17 mouse cellular contexts compared by ENCODE assay signal in genomic region chr2:148024268-148024935, GRCm38 (mm10). TPM values are rescaled to one million over a fixed set of nuclear protein-coding genes. Genes with fewer than 3 reads are reported as not detected.
A peak's percentile ranks its signal among the peaks of the same experiment; 100 is the strongest.
DNase-seq lines count a peak whose midpoint lies in the region; ATAC-seq and TF ChIP-seq lines count a peak whose summit lies in the region.
"Had no signal": no experiment of that assay in that cellular context is flagged by ENCODE, and none has a peak within 500 bp of the region (broad histone marks: within the 10 kb centered on the region; RNA-seq: fewer than 3 reads in every experiment).

No protein-coding gene starts in this region.

- 46% methylated on average over 9 of the region's 9 CpGs for WGBS in lung, embryonic 14.5 days
- 64% methylated on average over 9 of the region's 9 CpGs for WGBS in neural tube, embryonic 11.5 days
- whole genome bisulfite sequencing in neural tube, embryonic 15.5 days: 66% methylated on average over 9 of the region's 9 CpGs
- 60% methylated on average over 9 of the region's 9 CpGs for WGBS in liver, embryonic 13.5 days (ENCODE audit: insufficient replicate concordance)

- no peaks in the 10 kb centered on the region for H3K9me3 ChIP-seq in lung, embryonic 14.5 days (ENCODE audit: low read depth, low read length)
- no peaks in the 10 kb centered on the region for H3K9me3 ChIP-seq in neural tube, embryonic 11.5 days (ENCODE audit: control insufficient read depth, low read length)
- H3K9me3 ChIP-seq in neural tube, embryonic 15.5 days (replicated peaks): no peaks in the 10 kb centered on the region
- no peaks in the 10 kb centered on the region for H3K9me3 ChIP-seq in liver, embryonic 13.5 days (replicated peaks)
- H3K9me3 ChIP-seq: embryonic facial prominence, embryonic 15.5 days; heart, embryonic 10.5 days; hindbrain, embryonic 13.5 days had no signal

- H3K4me2 ChIP-seq in lung, embryonic 14.5 days: no peak overlapping the region
- H3K4me2 ChIP-seq in neural tube, embryonic 11.5 days (ENCODE audit: low read depth): no peak overlapping the region
- H3K4me2 ChIP-seq in neural tube, embryonic 15.5 days: no peak overlapping the region
- H3K4me2 ChIP-seq in liver, embryonic 13.5 days: 0 out of 2 replicates have a peak overlapping the region, but pooled peaks have one; percentile 17
- H3K4me2 ChIP-seq: embryonic facial prominence, embryonic 15.5 days; hindbrain, embryonic 13.5 days had no signal

- H3K36me3 ChIP-seq in lung, embryonic 14.5 days (ENCODE audit: insufficient read depth): no peaks in the 10 kb centered on the region
- H3K36me3 ChIP-seq in neural tube, embryonic 11.5 days (ENCODE audit: control insufficient read depth, insufficient read depth, low read length): no peaks in the 10 kb centered on the region
- H3K36me3 ChIP-seq in neural tube, embryonic 15.5 days: no peaks in the 10 kb centered on the region
- no peaks in the 10 kb centered on the region for H3K36me3 ChIP-seq in liver, embryonic 13.5 days
- H3K36me3 ChIP-seq: embryonic facial prominence, embryonic 15.5 days; heart, embryonic 10.5 days; hindbrain, embryonic 13.5 days had no signal

- peaks cover 32% of the 10 kb centered on the region; the same call in 1 of the 2 replicates for H3K27me3 ChIP-seq in lung, embryonic 14.5 days (ENCODE audit: insufficient read depth, low read length)
- H3K27me3 ChIP-seq in neural tube, embryonic 11.5 days (ENCODE audit: control insufficient read depth, insufficient read depth, low read length): peaks cover 87% of the 10 kb centered on the region
- H3K27me3 ChIP-seq in neural tube, embryonic 15.5 days (replicated peaks): peaks cover 94% of the 10 kb centered on the region
- peaks cover 35% of the 10 kb centered on the region for H3K27me3 ChIP-seq in liver, embryonic 13.5 days

- H3K9ac ChIP-seq in lung, embryonic 14.5 days: no peak overlapping the region
- no peak overlapping the region for H3K9ac ChIP-seq in neural tube, embryonic 11.5 days (ENCODE audit: low read length)
- no peak overlapping the region for H3K9ac ChIP-seq in neural tube, embryonic 15.5 days (replicated peaks)
- no peak overlapping the region for H3K9ac ChIP-seq in liver, embryonic 13.5 days
- H3K9ac ChIP-seq: embryonic facial prominence, embryonic 15.5 days; forebrain, postnatal 0 days; hindbrain, embryonic 13.5 days had no signal

- no peak for ATAC-seq in lung, embryonic 14.5 days (ENCODE audit: insufficient read depth)
- no peak for ATAC-seq in neural tube, embryonic 11.5 days (ENCODE audit: insufficient read depth, low FRiP score, low TSS enrichment)
- ATAC-seq in neural tube, embryonic 15.5 days (ENCODE audit: low FRiP score): no peak
- peak; percentile 70 for ATAC-seq in liver, embryonic 13.5 days (ENCODE audit: low read depth)
- ATAC-seq: forebrain, postnatal 0 days; inflammation-experienced regulatory T-cells, adult 6 months had no signal

- TF ChIP-seq CTCF in lung, embryonic 14.5 days (IDR thresholded peaks at IDR 0.05; ENCODE audit: low read depth): no peak

- H3K4me1 ChIP-seq in lung, embryonic 14.5 days (ENCODE audit: insufficient read depth): peaks cover 4% of the 10 kb centered on the region; the same call in 1 of the 2 replicates
- no peaks in the 10 kb centered on the region for H3K4me1 ChIP-seq in neural tube, embryonic 11.5 days (ENCODE audit: control insufficient read depth, insufficient read depth, low read length)
- H3K4me1 ChIP-seq in neural tube, embryonic 15.5 days: no peaks in the 10 kb centered on the region
- H3K4me1 ChIP-seq in liver, embryonic 13.5 days (replicated peaks): peaks cover 2% of the 10 kb centered on the region
- H3K4me1 ChIP-seq: embryonic facial prominence, embryonic 15.5 days had no signal

- H3K27ac ChIP-seq in lung, embryonic 14.5 days (ENCODE audit: low read depth): peak overlapping the region; percentile 42
- no peak overlapping the region for H3K27ac ChIP-seq in neural tube, embryonic 11.5 days (ENCODE audit: low read depth, low read length)
- H3K27ac ChIP-seq in neural tube, embryonic 15.5 days (replicated peaks): no peak overlapping the region
- peak overlapping the region; percentile 34; the same call in 1 of the 2 replicates for H3K27ac ChIP-seq in liver, embryonic 13.5 days
- H3K27ac ChIP-seq: embryonic facial prominence, embryonic 15.5 days; heart, embryonic 10.5 days; hindbrain, embryonic 13.5 days had no signal

- no peak for DNase-seq in lung, embryonic 14.5 days
- DNase-seq in lung, postnatal 10 days: no peak
- DNase-seq in neural tube, embryonic 11.5 days (ENCODE audit: low spot score): peak; percentile 9
- no peak for DNase-seq in liver, embryonic 13.5 days
- DNase-seq in yolk sac, embryonic 10.5 days (ENCODE audit: low spot score): peak; percentile 26
- DNase-seq in adrenal gland, adult (ENCODE audit: inconsistent age in 2 of 2, low spot score in 1 of 2): no peak
- DNase-seq: adrenal gland, adult 8-10 months; cerebellum, postnatal 14 days; forebrain, postnatal 0 days; thymus, postnatal 14 days had no signal

- H3K4me3 ChIP-seq in lung, embryonic 14.5 days (ENCODE audit: low read depth, low read length): no peak overlapping the region
- no peak overlapping the region for H3K4me3 ChIP-seq in neural tube, embryonic 11.5 days (ENCODE audit: low read depth, low read length)
- H3K4me3 ChIP-seq in neural tube, embryonic 15.5 days (replicated peaks): no peak overlapping the region
- no peak overlapping the region for H3K4me3 ChIP-seq in liver, embryonic 13.5 days (replicated peaks)
- H3K4me3 ChIP-seq: embryonic facial prominence, embryonic 15.5 days; heart, embryonic 10.5 days; hindbrain, embryonic 13.5 days; myocyte had no signal

RNA-seq across cellular contexts. Expression of gene Foxa2, which starts 22.4 kb away (rescaled TPM):
- polyA plus RNA-seq in lung, embryonic 14.5 days (2014; fragmentation: Nextera tagmentation; extraction: Ambion mirVana): 41.5 and 43.2 TPM in 2 replicates
- 4.0 and 4.1 TPM in 2 replicates for polyA plus RNA-seq in neural tube, embryonic 11.5 days (2014; fragmentation: Nextera tagmentation; extraction: Ambion mirVana)
- 1.3 and 2.2 TPM in 2 replicates for polyA plus RNA-seq in neural tube, embryonic 15.5 days (2015; fragmentation: Nextera tagmentation; extraction: Ambion mirVana)
- polyA plus RNA-seq in liver, embryonic 13.5 days (2015; fragmentation: Nextera tagmentation; extraction: Ambion mirVana): 3.6 and 3.8 TPM in 2 replicates
- polyA plus RNA-seq: heart, postnatal 0 days; inflammation-experienced regulatory T-cells, adult 6 months had no signal

Comparison
In these comparisons a context has a peak if more than half of its experiments do, and no peak if none do; other contexts are left out.
1. DNase-seq: peak in neural tube, embryonic 11.5 days (single experiment) and yolk sac, embryonic 10.5 days (single experiment); none in lung, embryonic 14.5 days (single experiment), lung, postnatal 10 days (single experiment), liver, embryonic 13.5 days (single experiment) and adrenal gland, adult (0 of 2).
2. H3K27ac ChIP-seq: peak in lung, embryonic 14.5 days (single experiment) and liver, embryonic 13.5 days (single experiment); none in neural tube, embryonic 11.5 days (single experiment) and neural tube, embryonic 15.5 days (single experiment).